Mouse (Mus musculus) right cerebral cortex, postnatal 25 days (tissue): ENCODE measurements at regions not wholly inside any gene's neighbourhood (a gene's known extent, or its start where the extent isn't known, plus 50 kb on each side); places are given as distances from the start of the nearest gene placed in this dataset.
A peak's percentile ranks its signal among the peaks of the same experiment; 100 is the strongest.

Source experiments
- DNase-seq: peaks from one replicate; pipeline ENCODE4 v3.0.0; 2022

DNA sequence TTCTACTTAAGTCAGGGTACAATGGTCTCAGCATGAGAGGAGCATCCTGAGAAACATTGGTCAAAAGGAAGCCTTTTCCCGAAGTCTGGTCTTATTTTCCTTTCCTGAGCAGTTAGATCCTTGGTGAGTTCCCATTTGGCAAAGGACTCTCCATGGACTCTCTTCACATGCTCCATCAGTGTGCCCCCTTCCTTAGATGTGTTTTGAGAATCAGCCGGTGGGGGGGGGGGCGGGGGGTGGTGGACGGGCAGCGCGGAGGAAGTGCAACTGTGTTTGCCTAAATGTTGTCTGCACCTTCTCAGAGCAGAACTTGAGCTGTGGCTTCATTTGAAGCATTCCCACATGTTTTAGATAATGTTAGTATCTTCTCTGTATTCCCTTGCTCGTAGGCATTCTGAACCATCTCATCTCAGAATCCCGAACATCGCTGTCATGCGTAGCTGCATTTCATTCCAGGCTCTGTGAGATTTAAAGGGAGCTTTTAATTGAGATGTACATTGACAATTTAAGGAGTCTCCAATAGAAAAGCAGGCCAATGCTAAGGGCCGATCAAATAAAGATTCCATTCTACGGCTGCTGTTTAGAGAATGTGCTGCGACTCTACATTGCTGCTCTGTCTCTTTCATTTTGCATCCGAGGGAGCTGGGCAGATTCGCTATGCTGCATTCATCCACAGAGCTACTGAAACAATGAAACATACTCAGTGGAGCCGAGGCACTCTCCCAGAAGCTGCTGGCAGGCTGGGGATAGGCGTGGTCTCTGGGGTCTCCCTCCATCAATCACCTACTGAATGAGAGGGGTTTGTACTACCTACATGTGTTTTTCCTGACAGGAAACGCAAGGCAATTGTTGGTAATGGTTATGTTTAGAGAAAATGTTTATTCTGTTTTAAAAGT is 92.9 kb downstream of the Pax1 start:
- peak; percentile 15 for DNase-seq
